Mouse (Mus musculus) heart, postnatal 0 days (tissue): ENCODE data around the gene Zfr2. TPM values are rescaled to one million over a fixed set of nuclear protein-coding genes. Genes with fewer than 3 reads are reported as not detected.
A peak's percentile ranks its signal among the peaks of the same experiment; 100 is the strongest.

Experiments
- ATAC-seq: fragments of 200-750 bp; cut with Nextera tagmentation; 2 replicates; pipeline ENCODE4 v1.8.0; 2017; ENCODE audit warnings: low read depth, moderate number of reproducible peaks, moderate library complexity; ENCODE audit not compliant: insufficient read depth
- DNase-seq: peaks from one replicate; pipeline ENCODE4 v3.0.0-alpha.2; 2016; ENCODE audit warnings: low spot score
- H3K27ac ChIP-seq: fragments of 300-500 bp; sonication (generic); 2 replicates; pipeline ENCODE4 v1.5.1; 2014; ENCODE audit warnings: low read depth, mild to moderate bottlenecking
- H3K27me3 ChIP-seq: fragments of 300-500 bp; sonication (generic); 2 replicates; pipeline ENCODE4 v1.6.1; 2014; ENCODE audit warnings: low read length, mixed read lengths; ENCODE audit not compliant: control insufficient read depth, insufficient read depth
- H3K36me3 ChIP-seq: fragments of 300-500 bp; sonication (generic); replicated peaks from 2 replicates; pipeline ENCODE4 v1.6.1; 2014; ENCODE audit warnings: low read length, mixed read lengths; ENCODE audit not compliant: control insufficient read depth, insufficient read depth
- H3K4me1 ChIP-seq: fragments of 300-500 bp; sonication (generic); 2 replicates; pipeline ENCODE4 v1.6.1; 2014; ENCODE audit warnings: antibody characterized with exemption; ENCODE audit not compliant: control insufficient read depth, insufficient read depth
- H3K4me2 ChIP-seq: fragments of 300-500 bp; sonication (generic); 2 replicates; pipeline ENCODE4 v1.6.1; 2014; ENCODE audit warnings: low read depth, mild to moderate bottlenecking, low read length, moderate library complexity
- H3K4me3 ChIP-seq: fragments of 300-500 bp; sonication (generic); 2 replicates; pipeline ENCODE4 v1.5.1; 2014; ENCODE audit warnings: low read depth, low read length
- H3K9ac ChIP-seq: fragments of 300-500 bp; sonication (generic); replicated peaks from 2 replicates; pipeline ENCODE4 v1.6.1; 2014; ENCODE audit warnings: low read depth, low read length, mixed read lengths
- H3K9me3 ChIP-seq: fragments of 300-500 bp; sonication (generic); replicated peaks from 2 replicates; pipeline ENCODE4 v1.6.1; 2016; ENCODE audit warnings: low read length; ENCODE audit not compliant: control insufficient read depth
- CTCF ChIP-seq: IDR thresholded peaks from 2 replicates; pipeline ENCODE4 v1.5.1; 2016; ENCODE audit warnings: antibody characterized with exemption, control low read depth, low read depth
- EP300 ChIP-seq: IDR thresholded peaks from 2 replicates; pipeline ENCODE4 v1.6.1; 2016; ENCODE audit warnings: antibody characterized with exemption, low read depth
- WGBS: fragments of 180-500 bp; shearing (Covaris S2); extraction: QIAGEN DNeasy Blood & Tissue Kit; methylation state at CpG from one replicate; pipeline ENCODE4 v1.1.7; 2014; 5-methylcytosine and 5-hydroxymethylcytosine counted together
- polyA plus RNA-seq: library from polyadenylated mRNA; unstranded; fragments of >200 nt; fragmentation: Nextera tagmentation; extraction: Ambion mirVana; gene quantifications from 2 replicates; pipeline ENCODE4 v1.2.1, GENCODE M21; 2015
- total RNA-seq: library from RNA; depleted of rRNA; stranded (reverse); fragments of >200 nt; gene quantifications from 2 replicates; pipeline ENCODE4 v1.2.3, GENCODE M21; 2014; ENCODE audit warnings: low replicate concordance

Zfr2 gene
- total and polyA plus RNA-seq, 2 experiments from 2014 or later, result 2.2 to 10.2 TPM

DNA sequence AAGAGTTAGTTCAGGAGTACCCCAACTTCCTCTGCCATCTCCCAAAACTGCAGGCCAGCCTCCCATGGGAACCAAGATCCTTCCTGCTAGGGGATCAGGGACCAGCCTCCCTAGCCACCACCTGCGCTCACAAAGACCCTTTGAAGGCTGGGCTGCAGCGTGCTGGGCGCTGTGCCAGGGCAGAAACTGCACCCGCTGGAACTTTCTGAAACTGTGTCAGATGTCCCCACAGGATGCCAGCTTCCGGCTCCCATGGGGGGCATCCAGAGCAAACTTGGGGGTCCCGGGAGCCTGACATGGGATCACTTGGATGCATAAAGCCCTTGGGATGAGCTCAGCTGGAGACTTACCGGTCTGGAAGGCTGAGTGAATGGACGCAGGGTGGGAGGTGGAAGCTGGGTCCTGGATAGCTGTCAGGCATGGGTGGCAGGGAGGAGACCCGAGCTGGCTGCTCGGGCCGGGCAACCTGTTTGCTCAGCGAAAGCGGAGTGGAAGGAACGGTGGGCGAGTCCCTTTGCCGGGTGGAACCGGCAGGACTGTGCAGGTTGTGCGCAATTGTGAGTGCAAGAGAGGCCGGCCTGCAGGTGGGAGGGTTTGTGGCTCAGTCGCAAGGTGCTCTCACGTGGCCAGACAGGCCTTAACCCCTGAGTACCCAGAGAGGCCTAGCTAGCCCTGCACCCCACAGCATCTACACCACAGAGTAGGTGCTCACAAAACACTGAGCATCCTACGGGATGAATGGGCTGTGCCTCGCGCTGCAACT, 57.9 kb downstream of the Zfr2 start:
- no peak overlapping the region for H3K27ac ChIP-seq
- WGBS, result 25% methylated on average over 24 of the region's 24 CpGs
- H3K4me3 ChIP-seq, result no peak overlapping the region
- ATAC-seq (no peak), DNase-seq (no peak)
- no peaks in the 10 kb centered on the region for H3K9me3 ChIP-seq
- no peak for TF ChIP-seq EP300
- TF ChIP-seq CTCF, result no peak
- H3K4me2 ChIP-seq, result no peak overlapping the region; the same call in 1 of the 2 replicates
- H3K4me1 ChIP-seq, result peaks cover 21% of the 10 kb centered on the region; the same call in 1 of the 2 replicates
- H3K9ac ChIP-seq, result no peak overlapping the region
- peaks cover 13% of the 10 kb centered on the region; the same call in 1 of the 2 replicates for H3K27me3 ChIP-seq
- no peaks in the 10 kb centered on the region for H3K36me3 ChIP-seq

DNA sequence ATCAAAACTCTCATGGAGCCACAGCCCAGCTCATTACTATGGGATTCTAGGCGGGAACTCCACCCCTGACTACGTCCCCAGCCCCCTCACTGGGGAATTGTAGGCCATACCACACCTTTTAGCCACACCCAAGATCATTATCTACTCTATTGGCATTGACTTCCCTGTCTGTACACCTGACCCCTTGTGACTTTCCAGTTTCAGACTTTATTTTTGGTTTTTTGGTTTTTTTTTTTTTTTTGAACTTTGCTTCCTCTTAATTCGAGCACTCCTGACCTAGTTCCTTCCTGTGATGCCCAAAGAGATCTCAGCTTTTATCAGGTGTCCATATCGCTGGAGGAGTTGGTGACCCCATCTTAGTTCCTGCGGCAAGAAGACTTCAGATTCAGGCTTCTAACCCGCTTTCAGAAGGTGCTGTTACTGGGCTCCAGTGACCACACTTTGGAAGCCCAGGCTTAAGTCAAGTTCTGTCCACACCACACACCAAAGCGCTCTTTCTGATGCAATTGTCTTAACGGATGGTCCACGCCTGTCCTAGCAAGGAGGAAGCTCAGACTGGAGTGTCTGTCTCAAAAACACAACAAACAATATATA, 58.7 kb downstream of the Zfr2 start, which contains the start of gene Tjp3:
Tjp3 (minus strand) TSS at position 71 of the 594 bp plus-strand sequence.
- Histone ChIP-seq H3K4me3 (no peak within 1 kb of the TSS), H3K9ac (no peak within 1 kb of the TSS), H3K36me3 (no peaks in the 10 kb centered on the region), H3K9me3 (no peaks in the 10 kb centered on the region), H3K4me1 (peaks cover 21% of the 10 kb centered on the region; the same call in 1 of the 2 replicates), H3K27ac (no peak within 1 kb of the TSS), H3K4me2 (no peak within 1 kb of the TSS; the same call in 1 of the 2 replicates), H3K27me3 (peaks cover 13% of the 10 kb centered on the region; the same call in 1 of the 2 replicates)
- ATAC-seq, result no peak
- WGBS, result 71% methylated on average over 9 of the region's 9 CpGs
- no peak for DNase-seq
- no peak for TF ChIP-seq EP300
- TF ChIP-seq CTCF, result no peak

DNA sequence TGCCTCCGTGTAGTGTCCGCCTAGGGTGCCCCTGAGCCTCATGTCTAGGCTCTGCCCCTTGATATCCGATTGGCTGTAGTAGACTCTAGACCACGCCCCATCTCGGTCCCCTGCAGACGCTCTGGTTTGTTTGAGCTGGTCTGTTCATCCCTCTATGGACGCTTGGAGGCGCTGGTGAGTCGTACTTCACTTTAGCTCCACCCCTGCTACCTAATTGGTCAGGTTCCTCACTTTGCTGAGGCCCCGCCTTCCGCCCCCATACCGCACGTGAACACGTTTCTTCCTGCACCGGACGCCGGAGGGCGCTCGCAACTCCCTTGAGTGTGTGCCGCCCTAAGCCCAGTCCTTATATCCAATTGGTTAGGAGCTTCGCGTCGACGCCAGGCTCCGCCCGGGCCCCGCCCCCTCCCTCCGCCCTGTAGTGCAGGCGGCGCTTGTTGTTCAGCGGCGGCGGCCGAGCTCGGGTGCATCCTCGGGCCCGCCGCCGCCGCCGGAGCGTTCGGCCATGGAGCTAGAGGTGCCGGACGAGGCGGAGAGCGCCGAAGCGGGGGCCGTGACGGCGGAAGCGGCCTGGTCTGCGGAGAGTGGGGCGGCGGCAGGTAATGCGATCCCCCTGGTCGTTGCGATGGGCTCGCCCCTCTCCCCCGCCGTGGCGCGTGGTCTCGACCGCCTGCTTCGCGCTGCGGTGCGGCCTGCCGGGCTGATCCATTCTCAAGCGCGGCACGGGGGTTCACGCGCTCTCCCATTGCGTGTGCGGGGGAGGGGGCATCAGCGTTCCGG, 59.8 kb downstream of the Zfr2 start, which contains the start of gene Pip5k1c:
Pip5k1c (plus strand) TSS at position 410 of the 780 bp plus-strand sequence.
- TF ChIP-seq EP300 (peak; percentile 93; the same call in 1 of the 2 replicates), CTCF (peak; percentile 91)
- peak within 1 kb of the TSS; percentile 62 for H3K4me3 ChIP-seq
- peak within 1 kb of the TSS; percentile 60 for H3K9ac ChIP-seq
- peak within 1 kb of the TSS; percentile 73 for H3K4me2 ChIP-seq
- WGBS, result under 1% methylated on average over 64 of the region's 80 CpGs
- peak within 1 kb of the TSS; percentile 85 for H3K27ac ChIP-seq
- ATAC-seq (peak; percentile 94), DNase-seq (peak; percentile 100)
- H3K27me3 ChIP-seq, result peaks cover 13% of the 10 kb centered on the region; the same call in 1 of the 2 replicates
- no peaks in the 10 kb centered on the region for H3K9me3 ChIP-seq
- H3K4me1 ChIP-seq, result peaks cover 28% of the 10 kb centered on the region
- no peaks in the 10 kb centered on the region for H3K36me3 ChIP-seq

DNA sequence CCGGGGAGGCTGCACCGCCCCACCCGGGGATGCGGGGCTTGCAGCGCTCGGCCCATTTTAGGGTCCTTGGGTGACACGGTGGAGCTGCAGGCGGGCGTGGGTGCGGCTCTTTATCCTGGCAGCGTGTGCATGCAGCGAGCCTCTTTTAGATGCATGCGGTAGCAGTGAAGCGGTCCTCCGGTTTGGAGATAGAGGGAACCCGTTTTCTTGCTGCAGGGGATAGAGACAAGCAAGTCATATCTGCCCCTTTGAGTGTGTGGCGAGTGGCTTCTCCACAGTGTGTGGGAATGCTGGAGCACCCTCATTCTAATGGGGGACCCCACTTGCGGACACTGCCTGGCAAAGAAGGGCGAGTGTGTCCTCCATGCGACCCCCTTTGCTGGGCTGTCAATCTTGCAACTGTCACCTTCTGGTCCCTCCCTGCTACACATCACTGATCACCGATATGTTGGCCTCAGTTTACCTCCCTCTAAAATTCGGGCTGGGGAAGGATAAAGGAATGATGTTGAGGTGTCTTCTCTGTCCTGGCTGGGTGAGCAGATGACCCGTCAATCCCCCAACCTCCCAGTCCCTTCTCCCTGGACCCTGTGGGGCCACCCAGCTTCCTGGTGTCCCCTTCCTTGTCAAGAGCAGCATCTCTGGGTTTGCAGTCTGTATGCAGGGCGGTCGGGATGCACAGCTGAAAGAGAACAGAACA, 60.5 kb downstream of the Zfr2 start:
- TF ChIP-seq CTCF (no peak), EP300 (no peak)
- Histone ChIP-seq H3K27me3 (peaks cover 13% of the 10 kb centered on the region; the same call in 1 of the 2 replicates), H3K36me3 (no peaks in the 10 kb centered on the region), H3K9me3 (no peaks in the 10 kb centered on the region), H3K9ac (peak overlapping the region; percentile 60), H3K27ac (peak overlapping the region; percentile 85), H3K4me3 (peak overlapping the region; percentile 62), H3K4me1 (peaks cover 35% of the 10 kb centered on the region), H3K4me2 (peak overlapping the region; percentile 73)
- WGBS, result 2% methylated on average over 25 of the region's 25 CpGs
- ATAC-seq (no peak), DNase-seq (no peak)
